Mouse (Mus musculus) heart, embryonic 11.5 days (tissue): ENCODE results near the gene Trio. TPM values are rescaled to one million over a fixed set of nuclear protein-coding genes. Genes with fewer than 3 reads are reported as not detected.
A peak's percentile ranks its signal among the peaks of the same experiment; 100 is the strongest.

ENCODE experiments used
- ATAC-seq: fragments of 200-750 bp; cut with Nextera tagmentation; replicated peaks from 2 replicates; pipeline ENCODE4 v1.8.0; 2017; ENCODE audit warnings: moderate library complexity; ENCODE audit not compliant: insufficient number of reproducible peaks, low FRiP score, low TSS enrichment
- H3K27ac ChIP-seq: fragments of 300-500 bp; sonication (generic); 2 replicates; pipeline ENCODE4 v1.5.1; 2014; ENCODE audit warnings: mild to moderate bottlenecking, low read depth, low read length
- H3K27me3 ChIP-seq: fragments of 300-500 bp; sonication (generic); 2 replicates; pipeline ENCODE4 v1.6.1; 2014; ENCODE audit warnings: mild to moderate bottlenecking, low read length, mixed read lengths; ENCODE audit not compliant: control insufficient read depth, insufficient read depth
- H3K36me3 ChIP-seq: fragments of 300-500 bp; sonication (generic); 2 replicates; pipeline ENCODE4 v1.6.1; 2014; ENCODE audit warnings: mild to moderate bottlenecking, low read length, moderate library complexity, mixed read lengths; ENCODE audit not compliant: control insufficient read depth, insufficient read depth
- H3K4me1 ChIP-seq: fragments of 300-500 bp; sonication (generic); 2 replicates; pipeline ENCODE4 v1.6.1; 2014; ENCODE audit warnings: low read length; ENCODE audit not compliant: control insufficient read depth, insufficient read depth
- H3K4me2 ChIP-seq: fragments of 300-500 bp; sonication (generic); 2 replicates; pipeline ENCODE4 v1.6.1; 2014; ENCODE audit warnings: mild to moderate bottlenecking, moderate library complexity
- H3K4me3 ChIP-seq: fragments of 300-500 bp; sonication (generic); 2 replicates; pipeline ENCODE4 v1.5.1; 2014; ENCODE audit warnings: low read depth, low read length
- H3K9ac ChIP-seq: fragments of 300-500 bp; sonication (generic); 2 replicates; pipeline ENCODE4 v1.6.1; 2014; ENCODE audit warnings: mild to moderate bottlenecking, low read depth, low read length, moderate library complexity
- H3K9me3 ChIP-seq: fragments of 300-500 bp; sonication (generic); replicated peaks from 2 replicates; pipeline ENCODE4 v1.6.1; 2016; ENCODE audit warnings: low read length; ENCODE audit not compliant: control insufficient read depth
- WGBS: fragments of 180-500 bp; shearing (Covaris S2); extraction: QIAGEN DNeasy Blood & Tissue Kit; methylation state at CpG from one replicate; pipeline ENCODE4 v1.1.7; 2014; ENCODE audit not compliant: insufficient replicate concordance; 5-methylcytosine and 5-hydroxymethylcytosine counted together
- polyA plus RNA-seq: library from polyadenylated mRNA; unstranded; fragments of >200 nt; fragmentation: Nextera tagmentation; extraction: Ambion mirVana; gene quantifications from 2 replicates; pipeline ENCODE4 v1.2.1, GENCODE M21; 2014

Gene Trio
- polyA plus RNA-seq, 1 experiment from 2014 or later, result 28.5 TPM

DNA sequence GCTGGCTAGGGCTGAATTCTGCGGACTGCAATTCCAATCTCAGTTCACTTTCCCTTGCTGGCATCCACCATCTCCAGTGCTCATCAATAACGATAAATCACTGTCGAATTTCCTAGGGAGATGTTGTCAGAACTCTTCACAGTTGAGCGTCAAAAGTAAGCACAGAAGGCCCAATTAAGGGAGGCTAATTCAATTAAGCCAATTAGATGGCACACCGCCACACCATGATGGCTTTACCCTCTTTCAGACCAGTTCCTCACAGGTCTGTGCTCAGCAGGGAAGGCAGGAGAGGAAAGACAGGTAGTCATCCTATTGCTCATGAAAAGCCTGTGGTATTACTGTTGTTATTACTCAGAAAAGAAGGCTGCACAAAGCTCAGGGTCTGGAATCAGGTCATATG is 133.6 kb downstream of the Trio start:
- 0 out of 2 replicates have a peak, but pooled peaks cover 5% of the 10 kb centered on the region for H3K36me3 ChIP-seq

DNA sequence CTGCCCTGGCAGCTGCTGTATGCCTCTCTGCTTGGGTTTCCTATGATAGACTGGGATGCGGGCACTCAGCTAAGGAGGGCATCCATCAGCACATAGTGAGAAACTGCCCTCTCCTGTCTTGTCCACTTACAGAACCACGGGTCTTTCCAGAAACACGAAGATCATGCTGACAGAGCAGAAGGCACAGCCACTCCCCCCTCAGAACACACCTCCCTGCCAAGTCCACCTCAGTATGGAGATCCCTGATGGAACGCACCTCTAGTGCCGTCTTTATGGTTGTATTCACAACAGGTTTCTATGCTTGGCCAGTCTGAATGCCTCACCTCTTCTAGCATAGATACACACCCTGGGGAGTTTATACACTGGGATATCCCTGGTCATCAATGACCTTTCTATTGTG is 135.0 kb downstream of the Trio start:
- no peak overlapping the region for H3K27ac ChIP-seq
- H3K4me1 ChIP-seq, result no peaks in the 10 kb centered on the region
- peaks cover 6% of the 10 kb centered on the region; the same call in 1 of the 2 replicates for H3K36me3 ChIP-seq
- H3K4me3 ChIP-seq, result no peak overlapping the region
- no peaks in the 10 kb centered on the region for H3K27me3 ChIP-seq
- no peak overlapping the region for H3K9ac ChIP-seq
- no peaks in the 10 kb centered on the region for H3K9me3 ChIP-seq
- 85% methylated on average over 5 of the region's 5 CpGs for WGBS
- ATAC-seq, result no peak
- no peak overlapping the region for H3K4me2 ChIP-seq

More for the DNA sequence above, 133.6 kb downstream of the Trio start:
- no peaks in the 10 kb centered on the region for H3K4me1 ChIP-seq
- H3K4me3 ChIP-seq, result no peak overlapping the region
- 84% methylated on average over 5 of the region's 5 CpGs for WGBS
- H3K9me3 ChIP-seq, result no peaks in the 10 kb centered on the region
- H3K4me2 ChIP-seq, result no peak overlapping the region
- H3K27me3 ChIP-seq, result no peaks in the 10 kb centered on the region
- no peak overlapping the region for H3K9ac ChIP-seq
- no peak overlapping the region for H3K27ac ChIP-seq
- ATAC-seq, result no peak

DNA sequence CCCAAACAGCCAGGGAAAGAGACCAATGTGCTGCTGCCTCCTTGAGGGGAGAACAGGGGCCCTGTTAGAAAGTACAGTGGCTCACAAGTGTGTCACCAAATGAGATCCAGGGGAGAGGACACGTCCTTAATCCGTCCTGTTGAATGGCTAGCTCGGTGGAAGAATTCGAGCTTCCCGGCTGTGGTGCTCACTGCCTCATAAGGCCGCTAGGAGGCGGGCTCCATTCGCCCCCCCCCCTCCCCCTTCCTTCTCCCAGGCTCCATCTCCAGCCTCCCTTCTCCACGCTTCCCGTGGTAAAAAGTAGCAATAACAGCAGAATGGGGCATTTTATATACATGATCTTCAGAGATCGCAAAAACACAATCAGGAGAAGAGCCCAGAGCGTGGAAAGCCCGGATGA is 137.5 kb downstream of the Trio start:
- Histone ChIP-seq H3K27me3 (no peaks in the 10 kb centered on the region), H3K4me3 (no peak overlapping the region), H3K36me3 (peaks cover 4% of the 10 kb centered on the region; the same call in 1 of the 2 replicates), H3K4me1 (0 out of 2 replicates have a peak, but pooled peaks cover 4% of the 10 kb centered on the region), H3K9me3 (no peaks in the 10 kb centered on the region), H3K9ac (no peak overlapping the region), H3K27ac (no peak overlapping the region), H3K4me2 (no peak overlapping the region)
- ATAC-seq, result no peak
- 65% methylated on average over 12 of the region's 13 CpGs for WGBS

DNA sequence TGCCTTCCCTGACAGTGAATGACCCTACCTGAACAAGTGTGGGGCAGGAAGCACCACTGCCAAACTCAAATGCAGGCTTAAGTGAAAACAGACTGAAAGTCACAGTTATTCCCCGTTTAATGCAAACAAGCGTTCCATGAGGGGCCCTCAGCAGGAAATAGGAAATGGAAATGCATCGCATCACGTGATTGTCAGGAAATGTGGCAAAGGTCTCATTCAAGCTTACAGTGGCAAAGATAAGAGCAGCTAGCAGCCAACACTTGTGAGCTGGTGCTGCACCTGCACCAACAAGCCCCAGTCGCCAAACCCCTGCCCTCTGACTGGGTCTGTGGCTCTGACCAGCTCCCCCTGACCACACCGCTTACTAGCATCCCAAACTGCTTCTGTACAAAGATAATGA is 138.7 kb downstream of the Trio start:
- H3K9me3 ChIP-seq, result no peaks in the 10 kb centered on the region
- WGBS, result 67% methylated on average over 6 of the region's 6 CpGs
- no peak overlapping the region for H3K4me2 ChIP-seq
- H3K4me3 ChIP-seq, result no peak overlapping the region
- 0 out of 2 replicates have a peak overlapping the region, but pooled peaks have one; percentile 22 for H3K27ac ChIP-seq
- H3K36me3 ChIP-seq, result peaks cover 4% of the 10 kb centered on the region
- H3K27me3 ChIP-seq, result no peaks in the 10 kb centered on the region
- H3K9ac ChIP-seq, result no peak overlapping the region
- H3K4me1 ChIP-seq, result peaks cover 9% of the 10 kb centered on the region; the same call in 1 of the 2 replicates
- no peak for ATAC-seq

DNA sequence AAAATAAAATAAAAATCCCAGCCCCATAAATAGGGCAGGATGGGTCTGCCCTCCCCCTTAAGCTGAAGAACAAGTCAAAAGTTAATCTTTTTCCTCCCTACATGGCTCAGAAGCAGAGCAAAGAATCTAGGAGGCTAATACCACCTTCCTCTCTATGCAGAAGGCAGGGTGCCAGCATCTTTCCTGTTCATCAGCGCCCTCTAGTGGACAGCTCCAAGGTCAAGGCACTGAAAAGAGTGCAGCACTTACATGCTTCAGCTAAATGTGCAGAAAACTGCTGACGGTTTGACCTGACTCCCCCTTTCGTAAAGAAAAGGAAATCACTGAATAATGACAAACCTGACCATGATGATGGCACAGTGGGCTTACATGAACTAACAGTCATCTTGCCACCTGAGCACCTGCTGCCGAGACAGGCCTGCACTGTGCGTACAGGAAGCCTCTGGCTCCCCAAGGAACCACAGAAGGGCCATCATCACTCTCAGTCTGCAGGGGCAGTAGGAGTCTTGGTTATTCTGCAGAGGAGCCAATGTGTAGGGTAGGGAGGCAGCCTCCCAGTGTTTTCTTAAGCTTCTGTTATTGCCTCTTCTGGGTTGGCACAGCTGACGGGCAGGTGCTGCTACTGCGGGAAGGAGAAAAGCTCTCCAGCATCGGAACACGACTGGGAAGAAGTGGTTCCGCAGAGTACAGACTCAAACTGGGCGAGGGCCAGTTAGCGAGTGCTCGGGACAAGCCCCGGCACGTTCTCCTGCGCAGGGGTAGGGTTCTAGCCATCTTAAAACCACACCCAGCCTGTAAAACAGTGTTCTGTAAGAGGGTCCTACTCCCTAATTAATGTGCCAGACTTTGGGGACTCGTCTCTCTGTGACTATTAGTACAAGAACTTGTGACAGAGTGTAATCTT is 141.0 kb downstream of the Trio start:
- H3K4me2 ChIP-seq, result no peak overlapping the region
- H3K9me3 ChIP-seq, result no peaks in the 10 kb centered on the region
- H3K36me3 ChIP-seq, result peaks cover 4% of the 10 kb centered on the region
- no peak overlapping the region for H3K9ac ChIP-seq
- H3K4me3 ChIP-seq, result no peak overlapping the region
- H3K4me1 ChIP-seq, result peaks cover 21% of the 10 kb centered on the region
- ATAC-seq, result 0 out of 2 replicates have a peak, but pooled peaks have one; percentile 5
- 67% methylated on average over 17 of the region's 17 CpGs for WGBS
- H3K27me3 ChIP-seq, result no peaks in the 10 kb centered on the region
- H3K27ac ChIP-seq, result no peak overlapping the region

DNA sequence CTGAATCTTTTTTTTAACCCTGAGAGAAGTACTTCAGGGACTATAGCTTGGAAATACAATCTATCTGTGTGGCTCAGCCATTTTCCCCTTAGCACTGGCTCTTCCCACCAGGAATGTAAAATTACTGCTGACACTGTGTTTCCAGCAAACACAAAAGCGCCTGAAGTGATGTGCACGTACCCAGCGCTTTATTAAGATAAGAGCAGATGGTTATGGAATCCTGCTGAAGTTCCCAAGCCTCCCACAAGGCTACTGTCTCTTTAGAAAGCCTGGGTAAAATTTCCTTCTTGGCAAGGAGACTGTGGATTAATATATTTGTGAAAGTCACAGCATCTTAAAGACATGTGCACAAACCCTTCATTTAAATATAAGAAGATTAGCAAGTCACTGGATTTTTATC is 141.8 kb downstream of the Trio start:
- Histone ChIP-seq H3K4me2 (no peak overlapping the region), H3K4me1 (peaks cover 21% of the 10 kb centered on the region), H3K36me3 (peaks cover 4% of the 10 kb centered on the region), H3K9ac (no peak overlapping the region), H3K4me3 (no peak overlapping the region), H3K9me3 (no peaks in the 10 kb centered on the region), H3K27me3 (no peaks in the 10 kb centered on the region), H3K27ac (no peak overlapping the region; the same call in 1 of the 2 replicates)
- 63% methylated on average over 3 of the region's 3 CpGs for WGBS
- no peak for ATAC-seq

DNA sequence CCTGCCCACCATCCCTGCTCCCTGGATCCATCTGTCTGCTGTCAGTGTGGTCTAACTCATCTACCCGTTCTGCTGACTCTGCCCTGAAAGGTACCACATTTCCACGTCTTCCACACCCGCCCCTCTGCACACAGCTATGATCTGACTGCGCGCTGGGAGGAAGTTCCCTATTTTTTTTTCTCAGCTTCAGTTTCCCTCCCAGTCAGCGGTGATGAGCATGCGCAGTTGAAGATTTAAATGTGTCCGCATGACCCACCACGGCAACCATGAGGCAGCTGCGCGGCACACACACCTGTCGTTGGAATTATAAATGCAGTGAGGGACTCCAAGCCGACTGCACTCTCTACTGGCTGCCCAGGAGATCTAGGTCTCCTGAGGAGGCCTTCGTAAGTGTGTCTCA is 142.8 kb downstream of the Trio start:
- Histone ChIP-seq H3K4me2 (no peak overlapping the region), H3K27ac (no peak overlapping the region), H3K9ac (no peak overlapping the region), H3K4me1 (peaks cover 22% of the 10 kb centered on the region), H3K36me3 (peaks cover 4% of the 10 kb centered on the region), H3K4me3 (no peak overlapping the region), H3K27me3 (no peaks in the 10 kb centered on the region), H3K9me3 (no peaks in the 10 kb centered on the region)
- ATAC-seq, result no peak
- WGBS, result 91% methylated on average over 14 of the region's 14 CpGs

DNA sequence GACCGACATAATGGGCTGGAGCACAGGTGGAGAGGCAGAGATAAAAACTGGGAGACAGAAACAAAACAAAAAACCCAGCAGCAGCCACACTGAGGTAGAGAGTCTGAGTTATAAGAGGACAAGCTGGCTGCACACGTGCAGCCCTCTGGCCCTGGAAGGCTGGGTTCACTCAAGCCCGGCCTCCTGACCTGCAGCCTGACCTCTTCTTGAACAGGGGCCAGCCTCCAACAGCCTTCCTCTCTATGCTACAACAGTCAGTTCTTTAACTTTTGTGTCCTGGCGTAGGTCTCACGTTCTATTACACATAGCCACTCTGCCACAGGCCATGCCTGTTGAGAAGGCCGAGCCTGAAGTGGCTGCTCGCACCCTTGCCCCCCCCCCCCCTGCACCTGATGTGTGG is 147.8 kb downstream of the Trio start:
- no peak overlapping the region for H3K9ac ChIP-seq
- ATAC-seq, result no peak
- peaks cover 4% of the 10 kb centered on the region for H3K36me3 ChIP-seq
- WGBS, result 80% methylated on average over 7 of the region's 7 CpGs
- H3K27me3 ChIP-seq, result no peaks in the 10 kb centered on the region
- H3K4me3 ChIP-seq, result no peak overlapping the region
- no peaks in the 10 kb centered on the region for H3K9me3 ChIP-seq
- H3K27ac ChIP-seq, result no peak overlapping the region
- H3K4me2 ChIP-seq, result no peak overlapping the region
- H3K4me1 ChIP-seq, result peaks cover 27% of the 10 kb centered on the region
